Mouse (Mus musculus): ENCODE measurements around the gene Hist1h1a. TPM values are rescaled to one million over a fixed set of nuclear protein-coding genes. Genes with fewer than 3 reads are reported as not detected.

Hist1h1a gene
- total RNA-seq, 2 experiments from 2014 or later: 715 to 4,010 TPM

GRCm38 (mm10) chr13:23806422-23807052 is 43.1 kb downstream of the Hist1h1a start, which contains the start of gene Slc17a2:
Slc17a2 (plus strand) TSS chr13:23806993.
- no peak for ATAC-seq (replicated peaks; ENCODE audit: low FRiP score, poor library complexity, severe bottlenecking)

Other genes starting within 250 kb of the Hist1h1a start
Only the 30 nearest of the 37 such genes appear.
- 59.1 and 59.8 TPM in 2 replicates for gene Hist1h1d, start 210.4 kb upstream of the Hist1h1a start, total RNA-seq (2015; ENCODE audit: low replicate concordance)
- gene Hist1h1d, start 210.4 kb upstream of the Hist1h1a start, total RNA-seq (2017; ENCODE audit: low replicate concordance): 587 and 674 TPM in 2 replicates
- 238 and 264 TPM in 2 replicates for gene Hist1h3e, start 201.3 kb upstream of the Hist1h1a start, total RNA-seq (2015; ENCODE audit: low replicate concordance)
- 387 and 422 TPM in 2 replicates for gene Hist1h3e, start 201.3 kb upstream of the Hist1h1a start, total RNA-seq (2017; ENCODE audit: low replicate concordance)
- 4.2 and 33.5 TPM in 2 replicates for gene Hist1h2ae, start 192.4 kb upstream of the Hist1h1a start, total RNA-seq (2015; ENCODE audit: low replicate concordance)
- gene Hist1h2ae, start 192.4 kb upstream of the Hist1h1a start, total RNA-seq (2017; ENCODE audit: low replicate concordance): 1,390 and 1,464 TPM in 2 replicates
- 851 and 976 TPM in 2 replicates for gene Hist1h2bg, start 192.3 kb upstream of the Hist1h1a start, total RNA-seq (2015; ENCODE audit: low replicate concordance)
- 2,677 and 3,057 TPM in 2 replicates for gene Hist1h2bg, start 192.3 kb upstream of the Hist1h1a start, total RNA-seq (2017; ENCODE audit: low replicate concordance)
- 1,210 and 1,460 TPM in 2 replicates for gene Hist1h2bf, start 189.5 kb upstream of the Hist1h1a start, total RNA-seq (2015; ENCODE audit: low replicate concordance)
- 1,557 and 1,840 TPM in 2 replicates for gene Hist1h2bf, start 189.5 kb upstream of the Hist1h1a start, total RNA-seq (2017; ENCODE audit: low replicate concordance)
- gene Hist1h2ad, start 189.3 kb upstream of the Hist1h1a start, total RNA-seq (2015; ENCODE audit: low replicate concordance): 9.0 and 15.1 TPM in 2 replicates
- 2,771 and 6,356 TPM in 2 replicates for gene Hist1h2ad, start 189.3 kb upstream of the Hist1h1a start, total RNA-seq (2017; ENCODE audit: low replicate concordance)
- gene Hist1h3d, start 187.9 kb upstream of the Hist1h1a start, total RNA-seq (2015; ENCODE audit: low replicate concordance): 379 and 393 TPM in 2 replicates
- 236 and 363 TPM in 2 replicates for gene Hist1h3d, start 187.9 kb upstream of the Hist1h1a start, total RNA-seq (2017; ENCODE audit: low replicate concordance)
- 1,614 and 1,995 TPM in 2 replicates for gene Hist1h4d, start 182.1 kb upstream of the Hist1h1a start, total RNA-seq (2015; ENCODE audit: low replicate concordance)
- gene Hist1h4d, start 182.1 kb upstream of the Hist1h1a start, total RNA-seq (2017; ENCODE audit: low replicate concordance): 2,133 and 2,242 TPM in 2 replicates
- 39.8 and 50.1 TPM in 2 replicates for gene Hist1h2be, start 142.5 kb upstream of the Hist1h1a start, total RNA-seq (2015; ENCODE audit: low replicate concordance)
- gene Hist1h2be, start 142.5 kb upstream of the Hist1h1a start, total RNA-seq (2017; ENCODE audit: low replicate concordance): 202 and 281 TPM in 2 replicates
- 1,339 and 1,610 TPM in 2 replicates for gene Hist1h1e, start 141.1 kb upstream of the Hist1h1a start, total RNA-seq (2015; ENCODE audit: low replicate concordance)
- 1,649 and 1,886 TPM in 2 replicates for gene Hist1h1e, start 141.1 kb upstream of the Hist1h1a start, total RNA-seq (2017; ENCODE audit: low replicate concordance)
- 7.5 and 8.3 TPM in 2 replicates for gene Hist1h2ac, start 79.7 kb upstream of the Hist1h1a start, total RNA-seq (2015; ENCODE audit: low replicate concordance)
- 152 and 187 TPM in 2 replicates for gene Hist1h2ac, start 79.7 kb upstream of the Hist1h1a start, total RNA-seq (2017; ENCODE audit: low replicate concordance)
- 84.3 and 136 TPM in 2 replicates for gene Hist1h2bc, start 79.5 kb upstream of the Hist1h1a start, total RNA-seq (2015; ENCODE audit: low replicate concordance)
- 401 and 556 TPM in 2 replicates for gene Hist1h2bc, start 79.5 kb upstream of the Hist1h1a start, total RNA-seq (2017; ENCODE audit: low replicate concordance)
- 2.2 TPM in 1 of 2 replicates, not detected in the other for gene Hist1h1t, start 67.9 kb upstream of the Hist1h1a start, total RNA-seq (2015; ENCODE audit: low replicate concordance)
- 3.5 and 8.2 TPM in 2 replicates for gene Hist1h1t, start 67.9 kb upstream of the Hist1h1a start, total RNA-seq (2017; ENCODE audit: low replicate concordance)
- 225 and 268 TPM in 2 replicates for gene Hist1h4c, start 65.2 kb upstream of the Hist1h1a start, total RNA-seq (2015; ENCODE audit: low replicate concordance)
- 667 and 1,084 TPM in 2 replicates for gene Hist1h4c, start 65.2 kb upstream of the Hist1h1a start, total RNA-seq (2017; ENCODE audit: low replicate concordance)
- gene Hfe, start 52.8 kb upstream of the Hist1h1a start, total RNA-seq (2015; ENCODE audit: low replicate concordance): 7.5 and 14.1 TPM in 2 replicates
- 0.77 and 2.2 TPM in 2 replicates for gene Hfe, start 52.8 kb upstream of the Hist1h1a start, total RNA-seq (2017; ENCODE audit: low replicate concordance)
- gene Hist1h1c, start 24.9 kb upstream of the Hist1h1a start, total RNA-seq (2015; ENCODE audit: low replicate concordance): 527 and 533 TPM in 2 replicates
- 3,859 and 4,708 TPM in 2 replicates for gene Hist1h1c, start 24.9 kb upstream of the Hist1h1a start, total RNA-seq (2017; ENCODE audit: low replicate concordance)
- 412 and 474 TPM in 2 replicates for gene Hist1h3c, start 18.1 kb upstream of the Hist1h1a start, total RNA-seq (2015; ENCODE audit: low replicate concordance)
- 1,335 and 2,217 TPM in 2 replicates for gene Hist1h3c, start 18.1 kb upstream of the Hist1h1a start, total RNA-seq (2017; ENCODE audit: low replicate concordance)
- gene Hist1h2bb, start 16.9 kb upstream of the Hist1h1a start, total RNA-seq (2015; ENCODE audit: low replicate concordance): 856 and 1,017 TPM in 2 replicates
- 7,682 and 13,399 TPM in 2 replicates for gene Hist1h2bb, start 16.9 kb upstream of the Hist1h1a start, total RNA-seq (2017; ENCODE audit: low replicate concordance)
- 222 and 372 TPM in 2 replicates for gene Hist1h2ab, start 12.5 kb upstream of the Hist1h1a start, total RNA-seq (2015; ENCODE audit: low replicate concordance)
- 5,516 and 10,292 TPM in 2 replicates for gene Hist1h2ab, start 12.5 kb upstream of the Hist1h1a start, total RNA-seq (2017; ENCODE audit: low replicate concordance)
- gene Hist1h3b, start 11.4 kb upstream of the Hist1h1a start, total RNA-seq (2015; ENCODE audit: low replicate concordance): 1,233 and 1,450 TPM in 2 replicates
- gene Hist1h3b, start 11.4 kb upstream of the Hist1h1a start, total RNA-seq (2017; ENCODE audit: low replicate concordance): 1,686 and 1,833 TPM in 2 replicates
- 331 and 380 TPM in 2 replicates for gene Hist1h4b, start 6.7 kb upstream of the Hist1h1a start, total RNA-seq (2015; ENCODE audit: low replicate concordance)
- 1,134 and 2,811 TPM in 2 replicates for gene Hist1h4b, start 6.7 kb upstream of the Hist1h1a start, total RNA-seq (2017; ENCODE audit: low replicate concordance)
- 142 and 188 TPM in 2 replicates for gene Hist1h4a, start 2.4 kb upstream of the Hist1h1a start, total RNA-seq (2015; ENCODE audit: low replicate concordance)
- 706 and 1,369 TPM in 2 replicates for gene Hist1h4a, start 2.4 kb upstream of the Hist1h1a start, total RNA-seq (2017; ENCODE audit: low replicate concordance)
- gene Hist1h3a, start 1.3 kb upstream of the Hist1h1a start, total RNA-seq (2015; ENCODE audit: low replicate concordance): 238 and 271 TPM in 2 replicates
- 723 and 806 TPM in 2 replicates for gene Hist1h3a, start 1.3 kb upstream of the Hist1h1a start, total RNA-seq (2017; ENCODE audit: low replicate concordance)
- gene Trim38, start 6.2 kb downstream of the Hist1h1a start, total RNA-seq (2015; ENCODE audit: low replicate concordance): not detected in 2 replicates
- 0.39 TPM in 1 of 2 replicates, not detected in the other for gene Trim38, start 6.2 kb downstream of the Hist1h1a start, total RNA-seq (2017; ENCODE audit: low replicate concordance)
- gene Slc17a2, start 43.3 kb downstream of the Hist1h1a start, total RNA-seq (2015; ENCODE audit: low replicate concordance): not detected in 2 replicates
- not detected in 2 replicates for gene Slc17a2, start 43.3 kb downstream of the Hist1h1a start, total RNA-seq (2017; ENCODE audit: low replicate concordance)
- not detected in 2 replicates for gene Slc17a3, start 75.8 kb downstream of the Hist1h1a start, total RNA-seq (2015; ENCODE audit: low replicate concordance)
- not detected in 2 replicates for gene Slc17a3, start 75.8 kb downstream of the Hist1h1a start, total RNA-seq (2017; ENCODE audit: low replicate concordance)
- gene Slc17a1, start 104.1 kb downstream of the Hist1h1a start, total RNA-seq (2015; ENCODE audit: low replicate concordance): not detected in 2 replicates
- not detected in 2 replicates for gene Slc17a1, start 104.1 kb downstream of the Hist1h1a start, total RNA-seq (2017; ENCODE audit: low replicate concordance)
- 0.42 TPM in 1 of 2 replicates, not detected in the other for gene Slc17a4, start 151.3 kb downstream of the Hist1h1a start, total RNA-seq (2015; ENCODE audit: low replicate concordance)
- 2.4 TPM in 1 of 2 replicates, not detected in the other for gene Slc17a4, start 151.3 kb downstream of the Hist1h1a start, total RNA-seq (2017; ENCODE audit: low replicate concordance)
- gene Hist1h2ba, start 170.5 kb downstream of the Hist1h1a start, total RNA-seq (2015; ENCODE audit: low replicate concordance): not detected in 2 replicates
- not detected in 2 replicates for gene Hist1h2ba, start 170.5 kb downstream of the Hist1h1a start, total RNA-seq (2017; ENCODE audit: low replicate concordance)
- gene Hist1h2aa, start 170.8 kb downstream of the Hist1h1a start, total RNA-seq (2015; ENCODE audit: low replicate concordance): not detected in 2 replicates
- gene Hist1h2aa, start 170.8 kb downstream of the Hist1h1a start, total RNA-seq (2017; ENCODE audit: low replicate concordance): not detected in 2 replicates